Mouse (Mus musculus): ENCODE data around the gene Pak2.
A peak's percentile ranks its signal among the peaks of the same experiment; 100 is the strongest.
"Not testable (repeated sequence)": the region's sequence is repeated elsewhere in the genome, so short reads cannot be mapped to it uniquely, and the experiment has no call there.

The Pak2 gene

DNA sequence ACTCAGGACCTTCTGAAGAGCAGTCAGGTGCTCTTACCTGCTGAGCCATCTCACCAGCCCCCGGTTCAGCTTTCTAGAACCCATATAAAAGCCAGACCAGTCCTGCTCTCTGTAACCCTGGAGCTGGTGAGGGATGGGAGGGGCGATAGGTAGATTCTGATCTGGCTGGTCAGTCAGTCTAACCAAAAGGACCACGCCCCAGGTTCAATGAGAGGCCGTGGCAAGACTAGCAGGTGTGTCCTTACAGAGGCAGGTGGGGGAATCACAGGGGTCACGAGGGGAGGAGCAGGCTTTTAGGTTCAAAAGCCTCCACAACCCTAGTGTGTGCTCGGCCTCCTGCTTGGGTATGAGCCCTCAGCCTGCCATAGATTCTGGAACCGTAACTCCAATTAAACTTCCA, 12.3 kb upstream of the Pak2 start:
- DNase-seq: no peak

GRCm38 (mm10) chr16:32087629-32088443, 8.7 kb upstream of the Pak2 start:
- DNase-seq: peak; percentile 46 to 47

DNA sequence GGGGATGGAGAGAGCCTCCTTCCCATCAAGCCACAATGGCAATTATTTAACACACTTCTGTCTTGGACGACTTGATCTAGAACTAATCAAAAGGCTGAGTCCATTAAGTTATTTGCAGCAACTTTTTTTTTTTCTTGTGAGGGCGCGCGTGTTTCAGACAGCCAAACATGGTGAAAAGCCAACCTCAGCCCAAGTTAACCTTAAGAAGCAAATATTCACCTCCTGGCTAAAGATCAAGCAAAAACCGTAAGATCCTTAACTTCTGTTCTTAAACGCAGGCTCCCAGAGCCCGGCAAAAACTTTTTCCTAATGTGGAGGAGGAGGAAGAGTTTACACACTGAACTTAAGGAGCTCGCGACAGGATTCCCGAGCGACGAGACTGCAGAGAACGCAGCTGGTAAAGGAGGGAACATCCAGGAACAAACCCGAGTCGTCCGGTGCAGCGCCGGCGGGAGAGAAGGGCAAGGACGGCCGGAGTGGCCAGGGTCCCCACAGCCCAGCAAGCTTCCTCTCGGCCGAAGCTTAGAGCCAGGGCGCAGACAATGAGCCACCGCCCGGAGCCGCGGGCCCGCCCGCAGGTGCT, 643 bp downstream of the Pak2 start:
- no peak for DNase-seq

DNA sequence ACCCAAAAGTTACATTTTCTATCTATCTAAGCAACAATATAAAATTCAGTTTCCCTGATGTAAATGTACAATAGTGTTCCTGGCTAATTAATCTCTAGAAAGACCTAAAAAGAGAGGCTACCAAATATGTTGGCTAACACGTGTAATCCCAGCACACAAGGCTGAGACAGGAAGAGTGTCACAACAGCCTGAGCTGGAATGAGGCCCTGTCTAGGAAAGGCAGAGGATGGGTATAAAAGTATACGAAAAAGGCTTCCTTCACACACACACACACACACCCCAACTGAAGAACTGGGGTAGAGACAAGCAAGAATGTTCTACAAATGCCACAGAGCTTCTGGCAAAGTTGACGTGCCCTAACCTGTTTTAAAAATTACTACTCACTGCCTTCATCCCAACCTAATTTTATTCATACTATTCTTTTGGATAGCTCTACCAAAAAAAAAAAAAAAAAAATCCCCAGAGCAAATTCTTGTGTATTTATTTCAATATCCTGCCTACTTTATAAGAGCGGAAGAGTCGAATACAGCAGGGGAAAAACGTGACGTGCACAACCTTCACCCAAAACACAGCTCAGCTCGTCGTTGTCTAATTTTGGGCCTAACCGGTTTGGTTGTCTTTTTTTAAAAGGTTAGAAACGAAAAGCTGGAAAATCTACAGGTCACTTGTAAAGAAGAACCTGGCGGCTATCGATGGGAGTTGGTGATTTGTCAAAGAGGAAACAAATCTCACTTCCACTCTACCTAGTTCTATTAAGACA, 1.3 kb downstream of the Pak2 start:
- DNase-seq: no peak

GRCm38 (mm10) chr16:32076406-32076805, 2.7 kb downstream of the Pak2 start:
- no peak for DNase-seq

DNA sequence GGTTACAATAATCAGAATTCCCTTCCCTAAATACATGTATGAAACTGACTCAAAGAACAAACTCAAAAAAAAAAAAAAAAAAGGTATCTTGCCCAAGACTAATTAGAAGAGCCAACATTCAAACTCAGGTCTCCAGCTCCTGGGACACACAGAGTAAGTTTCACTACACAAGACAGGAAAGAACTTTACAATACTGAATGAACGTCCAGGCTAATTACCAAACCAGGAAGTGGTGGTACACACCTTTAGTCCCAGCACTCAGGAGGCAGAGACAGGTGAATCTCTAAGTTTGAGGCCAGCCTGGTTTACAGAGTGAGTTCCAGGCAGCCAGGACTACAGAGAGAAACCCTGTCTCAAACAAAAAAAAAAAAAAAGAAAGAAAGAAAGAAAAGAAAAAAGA, 3.4 kb downstream of the Pak2 start:
- DNase-seq: no peak

DNA sequence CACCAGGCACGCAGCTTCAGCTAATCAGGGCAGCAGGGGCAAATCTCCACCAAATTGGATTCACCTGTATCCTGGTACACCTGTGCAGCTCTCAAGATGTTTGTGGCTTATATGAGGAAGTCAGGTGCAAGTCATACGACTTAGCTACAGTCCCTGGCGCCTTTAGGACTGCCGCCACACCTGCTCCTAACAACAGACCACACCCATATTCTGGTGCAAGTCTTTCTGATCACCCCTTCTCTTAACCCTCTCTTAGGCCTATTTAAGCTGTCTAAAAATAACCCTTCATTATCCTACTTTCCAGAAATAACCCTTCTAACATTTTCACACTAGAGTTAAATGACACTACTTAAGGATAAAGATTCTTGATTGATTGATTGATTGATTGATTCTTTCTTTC, 9.1 kb downstream of the Pak2 start:
- DNase-seq: not testable (repeated sequence)

DNA sequence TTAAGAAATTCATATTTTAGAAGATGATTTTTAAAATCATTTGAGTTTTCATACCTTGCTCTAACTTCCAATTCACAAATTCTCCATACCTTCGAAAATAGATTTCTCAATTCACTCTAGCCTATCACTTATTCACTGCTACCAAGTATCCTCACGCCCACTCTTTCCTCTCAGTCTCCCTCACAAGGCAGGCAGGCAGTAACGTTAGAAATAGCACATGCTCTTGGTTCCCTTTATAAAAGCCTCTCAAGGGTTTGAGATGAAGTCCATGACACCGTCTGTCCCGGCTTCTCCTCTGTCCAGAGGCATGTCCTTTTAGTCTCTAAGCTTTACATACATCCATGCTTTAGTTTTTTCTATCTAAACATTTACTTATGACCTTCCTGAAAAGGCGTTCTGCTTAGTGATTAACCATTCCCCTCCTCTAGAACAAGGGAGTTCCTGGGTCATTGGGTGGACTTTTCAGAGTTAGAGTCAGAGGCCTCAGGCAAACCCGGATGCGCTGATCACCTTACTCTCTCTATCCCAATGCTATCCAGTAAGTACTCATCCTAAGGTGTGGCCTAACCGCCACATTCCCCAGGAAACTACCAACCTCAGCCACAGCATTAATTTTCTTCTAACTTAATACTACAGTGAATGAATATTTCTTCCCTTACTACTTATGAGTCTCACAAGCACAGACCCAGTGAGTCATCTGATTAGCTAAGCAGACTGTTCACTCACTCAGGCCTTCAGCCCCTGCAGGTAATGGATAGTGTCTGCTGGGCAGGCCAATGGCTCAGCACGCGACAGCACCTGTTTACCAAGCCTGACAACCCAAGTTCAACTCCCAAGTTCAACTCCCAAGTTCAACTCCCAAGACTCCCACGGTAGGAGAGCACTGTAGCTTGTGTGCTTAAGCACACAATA, 10.5 kb downstream of the Pak2 start:
- DNase-seq: no peak

- DNase-seq: no peak
Measured at GRCm38 (mm10) chr16:32066899-32067298, 12.2 kb downstream of the Pak2 start.

GRCm38 (mm10) chr16:32063900-32064299, 15.2 kb downstream of the Pak2 start:
- no peak for DNase-seq

DNA sequence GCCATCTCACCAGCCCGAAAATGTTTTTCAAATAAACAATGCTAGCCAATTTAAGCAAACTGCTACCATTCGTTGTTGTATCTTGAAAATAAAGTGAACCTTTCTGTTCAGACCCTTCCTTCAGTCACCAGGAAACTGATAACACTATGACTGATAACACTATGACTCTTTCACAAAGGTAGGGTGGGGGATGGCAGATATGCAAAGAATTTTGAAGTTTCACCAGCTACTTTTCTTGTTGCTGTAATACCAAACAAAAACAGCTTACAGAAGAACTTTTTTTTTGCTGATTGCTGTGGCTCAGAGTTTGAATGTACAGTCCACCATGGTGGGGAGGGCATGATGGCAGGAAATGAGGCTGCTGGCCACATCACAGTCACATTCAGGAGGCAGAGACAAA, 16.9 kb downstream of the Pak2 start:
- no peak for DNase-seq

GRCm38 (mm10) chr16:32059840-32060523, 19.2 kb downstream of the Pak2 start:
- no peak for DNase-seq

GRCm38 (mm10) chr16:32058817-32059216, 20.3 kb downstream of the Pak2 start:
- no peak for DNase-seq

GRCm38 (mm10) chr16:32042367-32042766, 36.8 kb downstream of the Pak2 start:
- no peak for DNase-seq

DNA sequence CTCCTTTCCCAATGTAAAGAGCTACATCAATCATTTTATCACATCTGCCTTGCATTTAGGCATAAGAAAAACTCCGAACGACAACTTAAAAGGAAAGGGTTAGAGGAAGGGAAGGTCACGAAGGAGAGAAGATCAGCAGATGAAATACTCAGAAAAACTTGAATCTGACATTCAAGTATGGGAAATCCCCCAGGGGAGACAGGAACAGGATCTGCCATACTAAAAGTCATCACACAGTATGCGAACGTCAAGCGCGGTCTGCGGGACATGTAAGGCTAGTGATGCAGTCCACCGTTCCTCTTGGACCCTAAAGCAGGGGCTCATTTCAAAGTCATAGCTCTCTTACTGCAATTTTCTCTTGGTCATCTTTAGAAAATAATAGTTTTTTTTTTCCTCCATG, 59.5 kb downstream of the Pak2 start:
- no peak for DNase-seq

- DNase-seq: no peak
Measured at GRCm38 (mm10) chr16:32010330-32010729, 68.8 kb downstream of the Pak2 start.

GRCm38 (mm10) chr16:32009913-32010312, 69.2 kb downstream of the Pak2 start:
- DNase-seq: no peak

DNA sequence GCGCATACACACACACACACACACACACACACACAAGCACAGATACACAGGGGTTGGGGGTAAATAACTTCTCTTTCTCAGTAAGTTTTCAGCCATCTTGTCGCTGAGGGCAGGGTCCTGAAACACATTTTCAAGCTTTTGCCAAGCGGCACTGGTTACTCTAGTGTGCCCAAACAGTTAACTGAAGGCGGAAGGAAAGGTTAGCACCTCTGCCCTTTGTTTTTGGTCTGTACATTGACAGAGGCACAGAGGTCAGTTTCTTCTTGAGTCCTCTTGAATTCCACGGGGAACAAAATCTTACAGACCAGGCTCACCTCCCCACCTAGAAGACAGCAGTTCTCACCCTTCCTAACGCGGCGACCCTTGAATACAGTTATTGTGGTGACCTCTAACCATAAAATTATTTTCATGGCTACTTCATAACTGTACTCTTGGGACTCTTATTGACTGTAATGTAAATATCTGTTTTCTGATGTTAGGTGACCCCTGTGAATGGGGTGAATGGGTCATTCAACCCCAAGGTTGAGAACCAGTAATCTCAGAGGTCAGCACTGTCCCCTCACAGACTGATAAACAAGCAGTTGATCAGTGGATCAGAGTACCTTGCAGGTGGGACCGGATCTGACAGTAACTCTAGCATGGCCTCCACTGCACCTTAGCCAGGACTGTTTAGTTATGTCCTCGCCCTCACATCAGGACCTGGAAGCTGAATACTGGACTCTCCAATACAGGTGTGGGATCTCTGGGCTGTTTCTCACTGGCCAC, 70.4 kb downstream of the Pak2 start:
- DNase-seq: no peak

DNA sequence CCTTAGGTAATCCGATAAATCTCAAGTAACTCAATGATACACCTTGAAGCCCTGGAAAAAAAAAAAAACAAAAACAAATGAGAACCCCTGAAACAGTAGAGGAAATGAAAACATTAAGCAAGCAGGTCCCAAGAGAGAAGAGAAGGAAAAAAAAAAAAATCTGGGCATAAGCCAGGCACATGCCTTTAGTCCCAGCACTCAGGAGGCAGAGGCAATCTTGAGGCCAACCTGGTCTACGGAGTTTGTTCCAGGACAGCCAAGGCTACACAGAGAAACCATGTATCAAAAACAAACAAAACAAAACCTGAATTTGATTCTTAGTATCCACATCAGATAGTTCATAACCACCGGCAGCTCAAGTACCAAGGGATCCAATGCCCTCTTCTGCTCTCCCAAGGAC, 74.4 kb downstream of the Pak2 start:
- no peak for DNase-seq

GRCm38 (mm10) chr16:32002509-32003477, 76.3 kb downstream of the Pak2 start, which contains the start of gene Senp5:
Gene Senp5, minus strand, starts transcription at chr16:32003287.
- DNase-seq: peak; percentile 82 to 87
